Mouse (Mus musculus): ENCODE data around the gene Tox2.
A peak's percentile ranks its signal among the peaks of the same experiment; 100 is the strongest.

Gene Tox2

GRCm38 (mm10) chr2:163261362-163262054, 58.6 kb downstream of the Tox2 start:
- DNase-seq = no peak

- DNase-seq = no peak
These were observed 59.1 kb downstream of the Tox2 start for GRCm38 (mm10) chr2:163262055-163262420.

- DNase-seq = no peak
These were observed 64.2 kb downstream of the Tox2 start for GRCm38 (mm10) chr2:163267097-163267496.

- DNase-seq = no peak
These were observed 68.9 kb downstream of the Tox2 start for GRCm38 (mm10) chr2:163271581-163272492.

- no peak for DNase-seq
These were observed 70.9 kb downstream of the Tox2 start for GRCm38 (mm10) chr2:163273815-163274214.

- DNase-seq = no peak
These were observed 73.1 kb downstream of the Tox2 start for GRCm38 (mm10) chr2:163275986-163276385.

GRCm38 (mm10) chr2:163277979-163278378, 75.1 kb downstream of the Tox2 start:
- DNase-seq = no peak

- DNase-seq = no peak
These were observed 77.9 kb downstream of the Tox2 start for GRCm38 (mm10) chr2:163280636-163281322.

- DNase-seq = peak in 1 of 2 experiments; percentile 8
These were observed 81.9 kb downstream of the Tox2 start for GRCm38 (mm10) chr2:163284856-163285255.

GRCm38 (mm10) chr2:163285335-163285734, 82.4 kb downstream of the Tox2 start:
- peak in 1 of 2 experiments; percentile 16 for DNase-seq

GRCm38 (mm10) chr2:163285762-163286161, 82.8 kb downstream of the Tox2 start:
- DNase-seq = peak in 1 of 2 experiments; percentile 23

- peak; percentile 72 to 75 for DNase-seq
These were observed 86.0 kb downstream of the Tox2 start for GRCm38 (mm10) chr2:163288881-163289379.

GRCm38 (mm10) chr2:163296999-163297630, 94.2 kb downstream of the Tox2 start:
- no peak for DNase-seq

GRCm38 (mm10) chr2:163300069-163301060, 97.4 kb downstream of the Tox2 start:
- DNase-seq = peak; percentile 14 to 58

GRCm38 (mm10) chr2:163301641-163302040, 98.7 kb downstream of the Tox2 start:
- no peak for DNase-seq

GRCm38 (mm10) chr2:163303037-163303436, 100.1 kb downstream of the Tox2 start:
- DNase-seq = no peak

- no peak for DNase-seq
These were observed 106.5 kb downstream of the Tox2 start for GRCm38 (mm10) chr2:163309376-163309775.

GRCm38 (mm10) chr2:163310163-163310688, 107.3 kb downstream of the Tox2 start:
- DNase-seq = no peak

GRCm38 (mm10) chr2:163317281-163317680, 114.4 kb downstream of the Tox2 start:
- DNase-seq = no peak

- no peak for DNase-seq
These were observed 115.9 kb downstream of the Tox2 start for GRCm38 (mm10) chr2:163318777-163319176.

- no peak for DNase-seq
These were observed 120.2 kb downstream of the Tox2 start for GRCm38 (mm10) chr2:163323163-163323562.
